Mouse (Mus musculus): ENCODE results near the gene Igfbp7.

GRCm38 (mm10) chr5:77380321-77380901 lies 27.4 kb downstream of the Igfbp7 start:
- TF ChIP-seq PAX5 (IDR thresholded peaks at IDR 0.05; ENCODE audit: low read length), result no peak
- no peak for TF ChIP-seq CTCF (conservative IDR thresholded peaks at IDR 0.05 in 1 of 2, IDR thresholded peaks at IDR 0.05 in 1 of 2; ENCODE audit: low read depth in 2 of 2, low read length in 2 of 2)
- no peak for TF ChIP-seq POLR2A (IDR thresholded peaks at IDR 0.05; ENCODE audit: low read depth, low read length)
- no peak for TF ChIP-seq NELFE (IDR thresholded peaks at IDR 0.05; ENCODE audit: low read depth, low read length)
- TF ChIP-seq POLR2AphosphoS2 (IDR thresholded peaks at IDR 0.05; ENCODE audit: low read depth, low read length), result no peak
- TF ChIP-seq ETS1 (conservative IDR thresholded peaks at IDR 0.05; ENCODE audit: low read depth, low read length), result no peak
- no peak for TF ChIP-seq EP300 (IDR thresholded peaks at IDR 0.05; ENCODE audit: low read length)

All from CH12.LX (cell line).